Mouse (Mus musculus) lung, adult 2 months (tissue): Measurements from ENCODE around the gene Ptpn7. TPM values are rescaled to one million over a fixed set of nuclear protein-coding genes. Genes with fewer than 3 reads are reported as not detected.

ENCODE experiments used
- DNase-seq: peaks from one replicate; pipeline ENCODE4 v3.0.0; 2022
- H3K4me1 ChIP-seq: fragments of 200-500 bp; 2 replicates; pipeline ENCODE4 v1.6.1; 2011; ENCODE audit warnings: low read length; ENCODE audit not compliant: control insufficient read depth, insufficient read depth
- H3K4me3 ChIP-seq: fragments of 200-500 bp; replicated peaks from 2 replicates; pipeline ENCODE3; 2011; ENCODE audit warnings: low read depth, mild to moderate bottlenecking, control low read depth, low read length; ENCODE audit errors: extremely low read depth
- CTCF ChIP-seq: fragments of 200-500 bp; IDR thresholded peaks from 2 replicates; pipeline ENCODE4 v1.5.1; 2011; ENCODE audit warnings: mild to moderate bottlenecking, low read length, control low read depth; ENCODE audit not compliant: insufficient read depth
- POLR2A ChIP-seq: fragments of 200-500 bp; IDR thresholded peaks from 2 replicates; pipeline ENCODE4 v1.6.1; 2011; ENCODE audit warnings: low read depth, mild to moderate bottlenecking, control low read depth, low read length, borderline replicate concordance; ENCODE audit errors: extremely low read depth
- WGBS: fragments of 180-500 bp; shearing (Covaris S2); methylation state at CpG from one replicate; pipeline ENCODE4 v1.1.7; 2018; 5-methylcytosine and 5-hydroxymethylcytosine counted together
- polyA plus RNA-seq: library from polyadenylated mRNA; depleted of rRNA; stranded (reverse); fragments of >200 nt; gene quantifications from 2 replicates; pipeline ENCODE4 v1.2.3, GENCODE M21; 2012; rRNA removed

Ptpn7 gene
- 6.9 and 7.3 TPM in 2 replicates for polyA plus RNA-seq

- peaks cover 9% of the 10 kb centered on the region for H3K4me1 ChIP-seq
- peak within 1 kb of the TSS; percentile 25 for H3K4me3 ChIP-seq
- peak; percentile 69 for TF ChIP-seq CTCF
- TF ChIP-seq POLR2A: no peak
- DNase-seq: peak; percentile 55
- WGBS: 13% methylated on average over 10 of the region's 10 CpGs
These were observed at the start of gene Ptpn7 for GRCm38 (mm10) chr1:135132473-135132872. TSS of gene Ptpn7 (plus strand) at chr1:135132700.

- Histone ChIP-seq H3K4me1 (no peaks in the 10 kb centered on the region), H3K4me3 (no peak overlapping the region)
- 74% methylated on average over 9 of the region's 9 CpGs for WGBS
- no peak for DNase-seq
- TF ChIP-seq CTCF: no peak
- TF ChIP-seq POLR2A: no peak
These were observed 49.0 kb upstream of the Ptpn7 start for GRCm38 (mm10) chr1:135083465-135083864.

- Histone ChIP-seq H3K4me3 (no peak overlapping the region), H3K4me1 (no peaks in the 10 kb centered on the region)
- WGBS: 16% methylated on average over 27 of the region's 28 CpGs
- TF ChIP-seq CTCF (no peak), POLR2A (no peak)
- DNase-seq: no peak
These were observed 47.1 kb upstream of the Ptpn7 start for GRCm38 (mm10) chr1:135085296-135085871.

GRCm38 (mm10) chr1:135086015-135086414, 46.5 kb upstream of the Ptpn7 start:
- DNase-seq: no peak
- 36% methylated on average over 7 of the region's 7 CpGs for WGBS
- H3K4me1 ChIP-seq: no peaks in the 10 kb centered on the region
- no peak overlapping the region for H3K4me3 ChIP-seq
- TF ChIP-seq POLR2A: no peak
- no peak for TF ChIP-seq CTCF

GRCm38 (mm10) chr1:135087414-135087813, 45.1 kb upstream of the Ptpn7 start:
- Histone ChIP-seq H3K4me3 (no peak overlapping the region), H3K4me1 (no peaks in the 10 kb centered on the region)
- no peak for DNase-seq
- 40% methylated on average over 1 of the region's 1 CpGs for WGBS
- TF ChIP-seq CTCF (no peak), POLR2A (no peak)

GRCm38 (mm10) chr1:135089626-135090025, 42.9 kb upstream of the Ptpn7 start:
- DNase-seq: no peak
- 71% methylated on average over 10 of the region's 10 CpGs for WGBS
- Histone ChIP-seq H3K4me3 (no peak overlapping the region), H3K4me1 (no peaks in the 10 kb centered on the region)
- TF ChIP-seq CTCF (no peak), POLR2A (no peak)

- 44% methylated on average over 3 of the region's 3 CpGs for WGBS
- no peak for DNase-seq
- Histone ChIP-seq H3K4me3 (no peak overlapping the region), H3K4me1 (no peaks in the 10 kb centered on the region)
- TF ChIP-seq CTCF: no peak
- TF ChIP-seq POLR2A: no peak
These were observed 41.6 kb upstream of the Ptpn7 start for GRCm38 (mm10) chr1:135090914-135091313.

GRCm38 (mm10) chr1:135094723-135095122, 37.8 kb upstream of the Ptpn7 start:
- H3K4me1 ChIP-seq: no peaks in the 10 kb centered on the region
- no peak overlapping the region for H3K4me3 ChIP-seq
- TF ChIP-seq CTCF (no peak), POLR2A (no peak)
- DNase-seq: no peak
- 64% methylated on average over 7 of the region's 7 CpGs for WGBS

- TF ChIP-seq POLR2A: no peak
- no peak for TF ChIP-seq CTCF
- no peak for DNase-seq
- no peak overlapping the region for H3K4me3 ChIP-seq
- WGBS: 25% methylated on average over 7 of the region's 7 CpGs
- no peaks in the 10 kb centered on the region for H3K4me1 ChIP-seq
These were observed 37.3 kb upstream of the Ptpn7 start for GRCm38 (mm10) chr1:135095189-135095588.

GRCm38 (mm10) chr1:135096312-135096711, 36.2 kb upstream of the Ptpn7 start:
- no peaks in the 10 kb centered on the region for H3K4me1 ChIP-seq
- DNase-seq: no peak
- WGBS: 76% methylated on average over 11 of the region's 11 CpGs
- TF ChIP-seq POLR2A: no peak
- TF ChIP-seq CTCF: no peak
- no peak overlapping the region for H3K4me3 ChIP-seq
